Mouse (Mus musculus): ENCODE data around the gene Cplx3. TPM values are rescaled to one million over a fixed set of nuclear protein-coding genes. Genes with fewer than 3 reads are reported as not detected.

Gene Cplx3
- polyA plus RNA-seq, 1 experiment from 2014 or later = 3.7 TPM

- Histone ChIP-seq H3K9ac (replicated peaks) (peak overlapping the region; percentile 100), H3K4me3 (peak overlapping the region; percentile 98)
- under 1% methylated on average over 64 of the region's 85 CpGs for WGBS
Observed at GRCm38 (mm10) chr9:57644944-57645893, 39.1 kb upstream of the Cplx3 start.

GRCm38 (mm10) chr9:57644442-57644943 lies 38.4 kb upstream of the Cplx3 start:
- WGBS = under 1% methylated on average over 18 of the region's 18 CpGs
- Histone ChIP-seq H3K4me3 (peak overlapping the region; percentile 98), H3K9me3 (no peaks in the 10 kb centered on the region), H3K4me1 (peaks cover 56% of the 10 kb centered on the region), H3K4me2 (replicated peaks) (peak overlapping the region; percentile 96), H3K27me3 (peaks cover 9% of the 10 kb centered on the region; the same call in 1 of the 2 replicates), H3K36me3 (peaks cover 3% of the 10 kb centered on the region; the same call in 1 of the 2 replicates), H3K27ac (replicated peaks) (peak overlapping the region; percentile 98), H3K9ac (replicated peaks) (peak overlapping the region; percentile 100)
- ATAC-seq (ENCODE audit: low FRiP score, low read depth) = peak; percentile 53

More at GRCm38 (mm10) chr9:57644944-57645893, 39.1 kb upstream of the Cplx3 start:
- H3K36me3 ChIP-seq = peaks cover 3% of the 10 kb centered on the region; the same call in 1 of the 2 replicates
- H3K4me1 ChIP-seq = peaks cover 49% of the 10 kb centered on the region
- peaks cover 9% of the 10 kb centered on the region; the same call in 1 of the 2 replicates for H3K27me3 ChIP-seq
- peak; percentile 87 for ATAC-seq (ENCODE audit: low FRiP score, low read depth)
- no peaks in the 10 kb centered on the region for H3K9me3 ChIP-seq
- peak overlapping the region; percentile 98 for H3K27ac ChIP-seq (replicated peaks)
- peak overlapping the region; percentile 96 for H3K4me2 ChIP-seq (replicated peaks)

GRCm38 (mm10) chr9:57643856-57644180 lies 37.7 kb upstream of the Cplx3 start:
- Histone ChIP-seq H3K9me3 (no peaks in the 10 kb centered on the region), H3K4me3 (peak overlapping the region; percentile 98), H3K27me3 (peaks cover 9% of the 10 kb centered on the region; the same call in 1 of the 2 replicates), H3K36me3 (peaks cover 3% of the 10 kb centered on the region; the same call in 1 of the 2 replicates), H3K4me1 (peaks cover 63% of the 10 kb centered on the region), H3K27ac (replicated peaks) (no peak overlapping the region), H3K9ac (replicated peaks) (peak overlapping the region; percentile 100), H3K4me2 (replicated peaks) (peak overlapping the region; percentile 96)
- no peak for ATAC-seq (ENCODE audit: low FRiP score, low read depth)
- WGBS = 65% methylated on average over 7 of the region's 7 CpGs

- Histone ChIP-seq H3K4me3 (peak overlapping the region; percentile 98), H3K4me1 (peaks cover 68% of the 10 kb centered on the region), H3K4me2 (replicated peaks) (peak overlapping the region; percentile 96), H3K9ac (replicated peaks) (peak overlapping the region; percentile 100), H3K27ac (replicated peaks) (no peak overlapping the region), H3K36me3 (peaks cover 3% of the 10 kb centered on the region; the same call in 1 of the 2 replicates), H3K27me3 (peaks cover 9% of the 10 kb centered on the region; the same call in 1 of the 2 replicates), H3K9me3 (no peaks in the 10 kb centered on the region)
- WGBS = 78% methylated on average over 9 of the region's 9 CpGs
- ATAC-seq (ENCODE audit: low FRiP score, low read depth) = no peak
Observed at GRCm38 (mm10) chr9:57643169-57643855, 37.2 kb upstream of the Cplx3 start.

- Histone ChIP-seq H3K9ac (replicated peaks) (peak overlapping the region; percentile 29; the same call in 1 of the 2 replicates), H3K27ac (replicated peaks) (no peak overlapping the region), H3K4me2 (replicated peaks) (no peak overlapping the region), H3K27me3 (peaks cover 5% of the 10 kb centered on the region; the same call in 1 of the 2 replicates), H3K4me1 (peaks cover 79% of the 10 kb centered on the region), H3K36me3 (peaks cover 3% of the 10 kb centered on the region; the same call in 1 of the 2 replicates), H3K9me3 (no peaks in the 10 kb centered on the region), H3K4me3 (no peak overlapping the region)
- 88% methylated on average over 13 of the region's 13 CpGs for WGBS
- ATAC-seq (ENCODE audit: low FRiP score, low read depth) = no peak
Observed at GRCm38 (mm10) chr9:57641775-57642550, 35.9 kb upstream of the Cplx3 start.

GRCm38 (mm10) chr9:57641022-57641421 lies 34.9 kb upstream of the Cplx3 start:
- Histone ChIP-seq H3K4me3 (no peak overlapping the region), H3K9me3 (no peaks in the 10 kb centered on the region), H3K9ac (replicated peaks) (no peak overlapping the region), H3K27ac (replicated peaks) (no peak overlapping the region), H3K4me2 (replicated peaks) (no peak overlapping the region), H3K36me3 (peaks cover 3% of the 10 kb centered on the region; the same call in 1 of the 2 replicates), H3K4me1 (peaks cover 79% of the 10 kb centered on the region), H3K27me3 (no peaks in the 10 kb centered on the region)
- ATAC-seq (ENCODE audit: low FRiP score, low read depth) = no peak
- WGBS = 74% methylated on average over 1 of the region's 1 CpGs

- Histone ChIP-seq H3K4me3 (no peak overlapping the region; the same call in 1 of the 2 replicates), H3K27me3 (no peaks in the 10 kb centered on the region), H3K9me3 (no peaks in the 10 kb centered on the region), H3K4me1 (peaks cover 73% of the 10 kb centered on the region), H3K36me3 (peaks cover 3% of the 10 kb centered on the region; the same call in 1 of the 2 replicates), H3K9ac (replicated peaks) (no peak overlapping the region; the same call in 1 of the 2 replicates), H3K27ac (replicated peaks) (peak overlapping the region; percentile 52), H3K4me2 (replicated peaks) (peak overlapping the region; percentile 27)
- WGBS = 35% methylated on average over 15 of the region's 15 CpGs
- no peak for ATAC-seq (ENCODE audit: low FRiP score, low read depth)
Observed at GRCm38 (mm10) chr9:57640384-57640783, 34.3 kb upstream of the Cplx3 start.

GRCm38 (mm10) chr9:57639661-57640328 lies 33.7 kb upstream of the Cplx3 start:
- no peaks in the 10 kb centered on the region for H3K9me3 ChIP-seq
- H3K4me2 ChIP-seq (replicated peaks) = peak overlapping the region; percentile 27

GRCm38 (mm10) chr9:57638651-57639459 lies 32.8 kb upstream of the Cplx3 start:
- no peak overlapping the region for H3K4me2 ChIP-seq (replicated peaks)
- no peak for ATAC-seq (ENCODE audit: low FRiP score, low read depth)
- H3K27ac ChIP-seq (replicated peaks) = peak overlapping the region; percentile 26
- H3K36me3 ChIP-seq = peaks cover 6% of the 10 kb centered on the region; the same call in 1 of the 2 replicates
- H3K27me3 ChIP-seq = no peaks in the 10 kb centered on the region
- WGBS = 54% methylated on average over 8 of the region's 8 CpGs
- peaks cover 71% of the 10 kb centered on the region for H3K4me1 ChIP-seq
- H3K4me3 ChIP-seq = no peak overlapping the region
- H3K9ac ChIP-seq (replicated peaks) = no peak overlapping the region
- H3K9me3 ChIP-seq = no peaks in the 10 kb centered on the region

More at GRCm38 (mm10) chr9:57639661-57640328, 33.7 kb upstream of the Cplx3 start:
- no peaks in the 10 kb centered on the region for H3K27me3 ChIP-seq
- peaks cover 73% of the 10 kb centered on the region for H3K4me1 ChIP-seq
- H3K36me3 ChIP-seq = peaks cover 3% of the 10 kb centered on the region; the same call in 1 of the 2 replicates
- no peak for ATAC-seq (ENCODE audit: low FRiP score, low read depth)
- no peak overlapping the region; the same call in 1 of the 2 replicates for H3K9ac ChIP-seq (replicated peaks)
- 72% methylated on average over 5 of the region's 5 CpGs for WGBS
- H3K4me3 ChIP-seq = no peak overlapping the region; the same call in 1 of the 2 replicates
- peak overlapping the region; percentile 52 for H3K27ac ChIP-seq (replicated peaks)

GRCm38 (mm10) chr9:57637741-57638322 lies 31.8 kb upstream of the Cplx3 start:
- H3K27me3 ChIP-seq = no peaks in the 10 kb centered on the region
- no peak overlapping the region for H3K4me2 ChIP-seq (replicated peaks)
- no peak overlapping the region for H3K4me3 ChIP-seq
- H3K9ac ChIP-seq (replicated peaks) = no peak overlapping the region; the same call in 1 of the 2 replicates
- 69% methylated on average over 6 of the region's 6 CpGs for WGBS
- no peaks in the 10 kb centered on the region for H3K9me3 ChIP-seq
- H3K27ac ChIP-seq (replicated peaks) = 0 out of 2 replicates have a peak overlapping the region, but pooled peaks have one; percentile 26
- H3K4me1 ChIP-seq = peaks cover 66% of the 10 kb centered on the region
- H3K36me3 ChIP-seq = peaks cover 7% of the 10 kb centered on the region; the same call in 1 of the 2 replicates
- ATAC-seq (ENCODE audit: low FRiP score, low read depth) = no peak
